Mouse (Mus musculus) lung, postnatal 0 days (tissue): Measurements from ENCODE around the gene Repin1.

Experiments used
- CTCF ChIP-seq: IDR thresholded peaks from 2 replicates; pipeline ENCODE4 v1.5.1; 2016; ENCODE audit warnings: antibody characterized with exemption, mild to moderate bottlenecking
- EP300 ChIP-seq: IDR thresholded peaks from 2 replicates; pipeline ENCODE4 v1.6.1; 2016; ENCODE audit warnings: antibody characterized with exemption, mild to moderate bottlenecking, control low read depth

- TF ChIP-seq CTCF (no peak), EP300 (no peak)
These were observed 52.6 kb downstream of the Repin1 start for GRCm38 (mm10) chr6:48646309-48646690.
